Mouse (Mus musculus) CH12.LX (cell line): ENCODE results near the gene Ifna6. TPM values are rescaled to one million over a fixed set of nuclear protein-coding genes. Genes with fewer than 3 reads are reported as not detected.
"Not testable (repeated sequence)": the region's sequence is repeated elsewhere in the genome, so short reads cannot be mapped to it uniquely, and the experiment has no call there.

Experiments
- DNase-seq: peaks from one replicate; pipeline ENCODE4 v3.0.0-alpha.2; 2013; ENCODE audit errors: extremely low read depth
- H3K27ac ChIP-seq: 2 replicates; pipeline ENCODE4 v1.5.1; 2012; ENCODE audit warnings: low read depth, mild to moderate bottlenecking, control low read depth, moderate library complexity; ENCODE audit not compliant: insufficient read depth
- H3K27me3 ChIP-seq: replicated peaks from 2 replicates; pipeline ENCODE3; 2012; ENCODE audit warnings: inconsistent platforms
- H3K36me3 ChIP-seq, 2 experiments: replicated peaks in 1 of 2; 2 replicates each; pipeline versions ENCODE3 to v1.6.1; 2012; ENCODE audit warnings: inconsistent platforms in 1 of 2, low read length in 1 of 2, mild to moderate bottlenecking in 1 of 2, mixed read lengths in 1 of 2, moderate library complexity in 1 of 2; ENCODE audit not compliant: control insufficient read depth in 1 of 2, insufficient read depth in 1 of 2
- H3K4me1 ChIP-seq, 2 experiments: 2 replicates each; pipeline ENCODE4 v1.6.1; 2012; ENCODE audit warnings: inconsistent platforms in 1 of 2, moderate library complexity in 1 of 2; ENCODE audit not compliant: insufficient read depth in 2 of 2, control insufficient read depth in 1 of 2
- H3K4me2 ChIP-seq: 2 replicates; pipeline ENCODE4 v1.6.1; 2012; ENCODE audit warnings: low read depth, mild to moderate bottlenecking, control low read depth; ENCODE audit not compliant: poor library complexity, insufficient read depth, severe bottlenecking
- H3K4me3 ChIP-seq, 3 experiments: fragments of 150-350 bp in 1 of 3; sonication (generic) in 1 of 3; replicated peaks in 1 of 3; 2 replicates each; pipeline versions ENCODE3 to v1.5.1; 2011 to 2012; ENCODE audit warnings: low read depth in 2 of 3, low read length in 2 of 3, mild to moderate bottlenecking in 2 of 3, moderate library complexity in 2 of 3, control low read depth in 1 of 3, improper control_type of control experiment in 1 of 3, inconsistent platforms in 1 of 3, mixed read lengths in 1 of 3; ENCODE audit not compliant: poor library complexity in 1 of 3
- H3K79me2 ChIP-seq: replicated peaks from 2 replicates; pipeline ENCODE4 v1.6.1; 2012; ENCODE audit warnings: mild to moderate bottlenecking, moderate library complexity; ENCODE audit not compliant: control insufficient read depth, poor library complexity, insufficient read depth, severe bottlenecking; ENCODE audit errors: extremely low read depth
- H3K9ac ChIP-seq: 2 replicates; pipeline ENCODE4 v1.6.1; 2012; ENCODE audit warnings: low read depth, mild to moderate bottlenecking, control low read depth, moderate library complexity; ENCODE audit not compliant: insufficient read depth
- H3K9me3 ChIP-seq: replicated peaks from 2 replicates; pipeline ENCODE3; 2012; ENCODE audit warnings: low read length, inconsistent platforms, mixed read lengths
- CTCF ChIP-seq, 2 experiments: IDR thresholded peaks in 1 of 2; conservative IDR thresholded peaks in 1 of 2; 2 replicates each; pipeline ENCODE4 v1.5.1; 2011 to 2012; ENCODE audit warnings: low read depth in 2 of 2, low read length in 2 of 2, improper control_type of control experiment in 1 of 2, inconsistent platforms in 1 of 2, mild to moderate bottlenecking in 1 of 2, moderate library complexity in 1 of 2
- dilution Hi-C: fragments of 300-500 bp; cut with MboI; formaldehyde crosslinking; loops from 2 replicates; pipeline ENCODE4 v1.14.3; 2020; ENCODE audit warnings: low sequenced_read_pairs; ENCODE audit not compliant: extremely low pct_unique_long_range_greater_than_20kb, extremely low pct_ligation_motif_present
- in situ Hi-C: fragments of 300-500 bp; cut with MboI; formaldehyde crosslinking; loops from 3 replicates; pipeline ENCODE4 v1.14.3; 2019; ENCODE audit warnings: low sequenced_read_pairs, low pct_ligation_motif_present, low pct_unique_long_range_greater_than_20kb, mixed read lengths
- polyA plus RNA-seq: library from polyadenylated mRNA; unstranded; fragments of >175 nt; gene quantifications from 2 replicates; pipeline ENCODE4 v1.2.1, GENCODE M21; 2012; ENCODE audit warnings: low read depth; ENCODE audit not compliant: insufficient read length
- total RNA-seq, 2 experiments: library from RNA; depleted of rRNA; stranded (reverse); fragments of 300-350 nt in 1 of 2; fragments of >200 nt in 1 of 2; gene quantifications; 2 replicates each; pipeline ENCODE4 v1.2.3; 2012 to 2014

The Ifna6 gene
- total and polyA plus RNA-seq, 3 experiments = not detected

- H3K4me1 ChIP-seq, dilution Hi-C loops: not testable (repeated sequence)
- peak in 1 of 2 experiments; percentile 28; a peak in 2 of 4 replicates for TF ChIP-seq CTCF (conservative IDR thresholded peaks at IDR 0.05 in 1 of 2, IDR thresholded peaks at IDR 0.05 in 1 of 2; ENCODE audit: low read depth in 2 of 2, low read length in 2 of 2)
- TF ChIP-seq, all 38 proteins: peak for 1; not testable (repeated sequence) for 37
- DNase-seq, H3K4me3 ChIP-seq, in situ Hi-C loops, H3K36me3 ChIP-seq, H3K4me2 ChIP-seq, H3K9ac ChIP-seq, H3K27me3 ChIP-seq, H3K9me3 ChIP-seq, H3K79me2 ChIP-seq, H3K27ac ChIP-seq: not testable (repeated sequence)
Measured at GRCm38 (mm10) chr4:88788402-88788801, 38.8 kb upstream of the Ifna6 start, which contains the start of gene Gm13277. Gene Gm13277, plus strand, starts transcription at chr4:88788632.

DNA sequence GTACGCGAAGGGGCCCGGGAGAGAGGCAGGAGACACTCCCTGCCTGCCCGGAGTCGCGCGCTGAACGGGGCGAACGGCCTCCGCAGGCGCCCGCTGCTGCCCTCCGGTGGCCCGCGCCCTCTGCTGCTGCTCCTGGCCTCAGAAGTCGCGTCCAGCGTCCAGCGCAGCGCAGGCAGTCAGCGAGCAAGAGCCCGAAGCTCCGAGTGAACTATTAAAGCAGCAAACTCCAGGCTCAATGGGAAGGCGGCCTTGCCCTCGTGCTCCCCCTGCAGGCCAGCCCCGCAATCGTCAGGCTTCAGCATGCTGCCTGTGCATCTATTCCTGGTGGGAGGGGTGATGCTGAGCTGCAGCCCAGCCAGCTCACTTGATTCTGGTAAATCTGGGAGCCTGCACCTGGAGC lies 36.0 kb upstream of the Ifna6 start, which contains the start of gene Gm13278:
TSS of gene Gm13278 (plus strand) at position 301 of the 400 bp plus-strand sequence.
- in situ Hi-C loops, H3K27ac ChIP-seq, H3K79me2 ChIP-seq, H3K9me3 ChIP-seq, H3K4me1 ChIP-seq, H3K36me3 ChIP-seq, H3K4me2 ChIP-seq, H3K4me3 ChIP-seq, dilution Hi-C loops, H3K27me3 ChIP-seq, H3K9ac ChIP-seq, DNase-seq: not testable (repeated sequence)

GRCm38 (mm10) chr4:88793936-88794675 lies 33.1 kb upstream of the Ifna6 start, which contains the start of gene Gm13275:
Gene Gm13275, plus strand, starts transcription at chr4:88794487.
- H3K4me3 ChIP-seq, DNase-seq, H3K27ac ChIP-seq, H3K4me1 ChIP-seq, H3K4me2 ChIP-seq, H3K9me3 ChIP-seq, H3K36me3 ChIP-seq, H3K27me3 ChIP-seq, in situ Hi-C loops, dilution Hi-C loops, H3K9ac ChIP-seq, H3K79me2 ChIP-seq: not testable (repeated sequence)

DNA sequence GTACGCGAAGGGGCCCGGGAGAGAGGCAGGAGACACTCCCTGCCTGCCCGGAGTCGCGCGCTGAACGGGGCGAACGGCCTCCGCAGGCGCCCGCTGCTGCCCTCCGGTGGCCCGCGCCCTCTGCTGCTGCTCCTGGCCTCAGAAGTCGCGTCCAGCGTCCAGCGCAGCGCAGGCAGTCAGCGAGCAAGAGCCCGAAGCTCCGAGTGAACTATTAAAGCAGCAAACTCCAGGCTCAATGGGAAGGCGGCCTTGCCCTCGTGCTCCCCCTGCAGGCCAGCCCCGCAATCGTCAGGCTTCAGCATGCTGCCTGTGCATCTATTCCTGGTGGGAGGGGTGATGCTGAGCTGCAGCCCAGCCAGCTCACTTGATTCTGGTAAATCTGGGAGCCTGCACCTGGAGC lies 30.1 kb upstream of the Ifna6 start, which contains the start of gene Gm13279:
TSS of gene Gm13279 (plus strand) at position 301 of the 400 bp plus-strand sequence.
- dilution Hi-C loops, H3K9me3 ChIP-seq, H3K36me3 ChIP-seq, H3K79me2 ChIP-seq, in situ Hi-C loops, H3K4me2 ChIP-seq, H3K4me3 ChIP-seq, H3K9ac ChIP-seq, H3K4me1 ChIP-seq, H3K27me3 ChIP-seq, H3K27ac ChIP-seq, DNase-seq: not testable (repeated sequence)

GRCm38 (mm10) chr4:88799365-88799764 lies 27.9 kb upstream of the Ifna6 start, which contains the start of gene Gm13285:
Gene Gm13285, plus strand, starts transcription at chr4:88799665.
- DNase-seq, H3K9ac ChIP-seq, H3K79me2 ChIP-seq, H3K36me3 ChIP-seq, dilution Hi-C loops, H3K9me3 ChIP-seq, H3K4me3 ChIP-seq, in situ Hi-C loops, H3K4me1 ChIP-seq, H3K27me3 ChIP-seq, H3K27ac ChIP-seq, H3K4me2 ChIP-seq: not testable (repeated sequence)

- H3K79me2 ChIP-seq, H3K4me3 ChIP-seq, DNase-seq, H3K4me1 ChIP-seq, H3K36me3 ChIP-seq, H3K9me3 ChIP-seq, dilution Hi-C loops, H3K9ac ChIP-seq, in situ Hi-C loops, H3K27ac ChIP-seq: not testable (repeated sequence)
- Histone ChIP-seq H3K4me2 (peak within 1 kb of the TSS; percentile 32; the same call in 1 of the 2 replicates), H3K27me3 (peaks cover 11% of the 10 kb centered on the region)
Measured at GRCm38 (mm10) chr4:88802954-88803353, 24.3 kb upstream of the Ifna6 start, which contains the start of gene Gm13287. Gene Gm13287, plus strand, starts transcription at chr4:88803254.
